Comparison of ENCODE assay signal across 15 mouse cellular contexts in genomic region chr4:150213910-150214309, GRCm38 (mm10). TPM values are rescaled to one million over a fixed set of nuclear protein-coding genes. Genes with fewer than 3 reads are reported as not detected.
DNase-seq lines count a peak whose midpoint lies in the region; TF ChIP-seq lines count a peak whose summit lies in the region.
"Had no signal": no experiment of that assay in that cellular context is flagged by ENCODE, and none has a peak within 500 bp of the region (broad histone marks: within the 10 kb centered on the region; RNA-seq: fewer than 3 reads in every experiment).

No protein-coding gene starts in this region.

- H3K4me1 ChIP-seq in cerebellum, adult 2 months (ENCODE audit: control insufficient read depth, insufficient read depth, low read length), result peaks cover 4% of the 10 kb centered on the region
- peaks cover 3% of the 10 kb centered on the region; the same call in 1 of the 2 replicates for H3K4me1 ChIP-seq in kidney, adult 2 months (ENCODE audit: control insufficient read depth, insufficient read depth, low read length)

- peak in 1 of 2 experiments; percentile 29 for DNase-seq in cerebellum, adult 2 months
- no peak for DNase-seq in cerebellum, postnatal 4 days (ENCODE audit: low spot score in 2 of 2)
- no peak for DNase-seq in kidney, adult 2 months
- no peak for DNase-seq in kidney, postnatal 10 days
- peak; percentile 51 for DNase-seq in thymus, postnatal 4 days
- no peak for DNase-seq in thymus, postnatal 14 days
- no peak for DNase-seq in left cerebral cortex, postnatal 36 days (ENCODE audit: low spot score in 2 of 2)
- no peak for DNase-seq in Muller cell, postnatal 12 days (ENCODE audit: inconsistent ontology term)
- DNase-seq: cerebellum, postnatal 14 days; thymus, adult 18-20 months had no signal

- H3K27me3 ChIP-seq in cerebellum, adult 2 months (ENCODE audit: control insufficient read depth, insufficient read depth, low read length), result no peaks in the 10 kb centered on the region
- no peaks in the 10 kb centered on the region for H3K27me3 ChIP-seq in kidney, adult 2 months (replicated peaks; ENCODE audit: control insufficient read depth, insufficient read depth, low read length)
- H3K27me3 ChIP-seq: limb, embryonic 15.5 days had no signal

- no peak overlapping the region for H3K27ac ChIP-seq in cerebellum, adult 2 months (ENCODE audit: insufficient read depth, low read length)
- no peak overlapping the region for H3K27ac ChIP-seq in kidney, adult 2 months (ENCODE audit: insufficient read depth, low read depth, low read length)
- H3K27ac ChIP-seq: limb, embryonic 15.5 days had no signal

- 39% methylated on average over 5 of the region's 5 CpGs for WGBS in cerebellum, adult 2 months
- 56% methylated on average over 5 of the region's 5 CpGs for WGBS in kidney, adult 2 months

- no peaks in the 10 kb centered on the region for H3K36me3 ChIP-seq in kidney, adult 2 months (ENCODE audit: control insufficient read depth, insufficient read depth, low read length)
- H3K36me3 ChIP-seq: limb, embryonic 15.5 days had no signal

- no peak overlapping the region for H3K4me3 ChIP-seq in cerebellum, adult 2 months (replicated peaks; ENCODE audit: insufficient read depth, low read depth, low read length)
- H3K4me3 ChIP-seq in kidney, adult 2 months (ENCODE audit: insufficient read depth, low read depth, low read length), result no peak overlapping the region
- H3K4me3 ChIP-seq: limb, embryonic 15.5 days had no signal

- TF ChIP-seq CTCF in cerebellum, adult 2 months (IDR thresholded peaks at IDR 0.05; ENCODE audit: borderline replicate concordance, insufficient read depth, low read depth, low read length), result peak; percentile 62
- TF ChIP-seq CTCF in kidney, adult 2 months (conservative IDR thresholded peaks at IDR 0.05; ENCODE audit: insufficient read depth, insufficient read length, low read depth, low read length), result peak; percentile 64

- intact Hi-C loops in left cerebral cortex, postnatal 36 days (cut with DNase I), result loop anchor here (10.0 kb wide), 1 partner anchor 179 kb away; no protein-coding TSS in a partner anchor

- TF ChIP-seq POLR2A in cerebellum, adult 2 months (IDR thresholded peaks at IDR 0.05; ENCODE audit: borderline replicate concordance, insufficient read depth, low read length), result no peak
- no peak for TF ChIP-seq POLR2A in kidney, adult 2 months (IDR thresholded peaks at IDR 0.05; ENCODE audit: low read depth, low read length)

RNA-seq across cellular contexts. Expression of gene Car6, which starts 12.8 kb away (rescaled TPM):
- not detected in 2 replicates for polyA plus RNA-seq in cerebellum, adult 2 months (2012; rRNA removed)
- polyA plus RNA-seq in kidney, adult 2 months (2012; rRNA removed), result not detected in 2 replicates
- total RNA-seq in left cerebral cortex, postnatal 36 days (2021), result not detected
- total RNA-seq: hematopoietic stem cell, adult 5-6 weeks; layer of hippocampus, postnatal 14 days had no signal
- polyA plus RNA-seq: kidney, embryonic 14.5 days; spleen, adult 2 months had no signal

RNA-seq across cellular contexts. Expression of gene Eno1, which starts 22.6 kb away (rescaled TPM):
- 918 and 961 TPM in 2 replicates for polyA plus RNA-seq in cerebellum, adult 2 months (2012; rRNA removed)
- 630 and 636 TPM in 2 replicates for polyA plus RNA-seq in kidney, adult 2 months (2012; rRNA removed)
- 100 to 1,000 TPM; 416 to 459 TPM for total RNA-seq in left cerebral cortex, postnatal 36 days (2021)
